Mouse (Mus musculus) bone marrow, adult 2 months (tissue): Measurements from ENCODE around the gene H2bfm. TPM values are rescaled to one million over a fixed set of nuclear protein-coding genes. Genes with fewer than 3 reads are reported as not detected.

ENCODE experiments used
- H3K27ac ChIP-seq: fragments of 200-500 bp; 2 replicates; pipeline ENCODE4 v1.5.1; 2012; ENCODE audit warnings: low read depth, mild to moderate bottlenecking, control low read depth, inconsistent platforms, low read length; ENCODE audit not compliant: control insufficient read depth, poor library complexity, insufficient read depth
- H3K4me1 ChIP-seq: fragments of 200-500 bp; 2 replicates; pipeline ENCODE4 v1.6.1; 2011; ENCODE audit warnings: low read length; ENCODE audit not compliant: control insufficient read depth, insufficient read depth
- H3K4me3 ChIP-seq: fragments of 200-500 bp; replicated peaks from 2 replicates; pipeline ENCODE3; 2011; ENCODE audit warnings: mild to moderate bottlenecking, low read depth, low read length, control low read depth; ENCODE audit not compliant: control insufficient read depth
- CTCF ChIP-seq: fragments of 200-500 bp; IDR thresholded peaks from 2 replicates; pipeline ENCODE4 v1.5.1; 2011; ENCODE audit warnings: low read length, control low read depth; ENCODE audit not compliant: control insufficient read depth, insufficient read depth
- POLR2A ChIP-seq: fragments of 200-500 bp; IDR thresholded peaks from 2 replicates; pipeline ENCODE4 v1.6.1; 2011; ENCODE audit warnings: low read depth, mild to moderate bottlenecking, control low read depth, low read length, borderline replicate concordance; ENCODE audit not compliant: control insufficient read depth
- WGBS: fragments of 180-500 bp; shearing (Covaris S2); methylation state at CpG from one replicate; pipeline ENCODE4 v1.1.7; 2018; 5-methylcytosine and 5-hydroxymethylcytosine counted together
- polyA plus RNA-seq: library from polyadenylated mRNA; stranded (reverse); fragments of >200 nt; gene quantifications from 2 replicates; pipeline ENCODE4 v1.2.4, GENCODE M21; 2011; ENCODE audit warnings: low replicate concordance; ENCODE audit not compliant: missing spikeins, insufficient read depth, insufficient read length

The H2bfm gene
- polyA plus RNA-seq, 1 experiment, result not detected

DNA sequence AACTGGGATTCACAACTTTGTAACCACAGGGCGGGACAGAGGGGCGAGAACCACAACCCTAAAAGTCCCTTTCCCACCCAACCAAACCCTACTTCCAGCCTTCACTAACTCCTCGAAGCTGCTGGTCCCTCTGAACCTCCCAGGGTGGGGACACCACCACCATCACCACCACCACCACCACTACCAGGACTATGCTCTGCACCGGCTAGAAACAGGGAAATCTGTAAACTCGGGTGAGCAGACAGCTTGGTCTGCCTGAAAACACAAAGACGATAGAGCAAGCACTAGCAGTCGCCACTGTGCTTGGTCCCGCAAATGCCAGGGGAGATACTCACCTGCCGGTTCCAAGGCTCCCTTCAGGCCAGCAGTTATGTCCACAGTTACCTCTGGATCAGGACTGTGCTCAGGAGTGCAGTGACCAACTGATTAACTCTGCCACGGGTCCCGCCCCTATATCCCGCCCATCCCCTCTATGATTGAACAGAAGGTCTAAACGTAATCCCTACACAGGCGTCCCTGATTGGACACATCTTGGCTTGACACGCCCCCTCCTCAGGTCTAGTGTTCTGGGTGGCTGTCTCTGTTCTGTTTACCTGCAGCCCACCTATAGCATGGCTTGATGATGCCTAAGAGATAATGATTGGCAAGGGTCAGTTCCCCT is 49.4 kb downstream of the H2bfm start, which contains the start of the genes Tmsb15l and Tmsb15b1:
Gene Tmsb15l (minus strand): TSS at position 446 of the 661 bp plus-strand sequence.
Gene Tmsb15b1 (minus strand): TSS at position 451 of the 661 bp plus-strand sequence.
- no peak within 1 kb of the TSS for H3K27ac ChIP-seq
- TF ChIP-seq CTCF, result no peak
- TF ChIP-seq POLR2A, result no peak
- 16% methylated on average over 15 of the region's 15 CpGs for WGBS
- no peaks in the 10 kb centered on the region for H3K4me1 ChIP-seq
- peak within 1 kb of the TSS; percentile 62 for H3K4me3 ChIP-seq

Other genes with a start within 250 kb of the H2bfm start
- 0.52 and 0.68 TPM in 2 replicates for gene Tceal1, start 219.3 kb upstream of the H2bfm start, polyA plus RNA-seq
- 84.4 and 155 TPM in 2 replicates for gene Morf4l2, start 183.6 kb upstream of the H2bfm start, polyA plus RNA-seq
- gene Glra4, start 147.2 kb upstream of the H2bfm start, polyA plus RNA-seq, result not detected in 2 replicates
- gene Plp1, start 104.7 kb upstream of the H2bfm start, polyA plus RNA-seq, result 1.1 and 4.0 TPM in 2 replicates
- not detected in 2 replicates for gene Rab9b, start 58.6 kb upstream of the H2bfm start, polyA plus RNA-seq
- gene Tmsb15b2, start 48.2 kb downstream of the H2bfm start, polyA plus RNA-seq, result 5.4 TPM in 1 of 2 replicates, not detected in the other
- not detected in 2 replicates for gene Tmsb15l, start 49.5 kb downstream of the H2bfm start, polyA plus RNA-seq
- 9.3 TPM in 1 of 2 replicates, not detected in the other for gene Tmsb15b1, start 49.5 kb downstream of the H2bfm start, polyA plus RNA-seq
- gene Zcchc18, start 65.8 kb downstream of the H2bfm start, polyA plus RNA-seq, result 1.3 TPM in 1 of 2 replicates, not detected in the other
- gene Slc25a53, start 111.0 kb downstream of the H2bfm start, polyA plus RNA-seq, result 3.7 and 8.0 TPM in 2 replicates
- 0.43 and 1.6 TPM in 2 replicates for gene Fam199x, start 122.3 kb downstream of the H2bfm start, polyA plus RNA-seq
- not detected in 2 replicates for gene Esx1, start 194.8 kb downstream of the H2bfm start, polyA plus RNA-seq